In genomic region chr11:3517846-3518732, GRCm38 (mm10) we compare ENCODE assay signal across 9 mouse cellular contexts. TPM values are rescaled to one million over a fixed set of nuclear protein-coding genes. Genes with fewer than 3 reads are reported as not detected.
DNase-seq lines count a peak whose midpoint lies in the region; ATAC-seq and TF ChIP-seq lines count a peak whose summit lies in the region.
"Had no signal": no experiment of that assay in that cellular context is flagged by ENCODE, and none has a peak within 500 bp of the region (broad histone marks: within the 10 kb centered on the region; RNA-seq: fewer than 3 reads in every experiment).

No protein-coding gene starts in this region.

- peaks cover 49% of the 10 kb centered on the region for H3K4me1 ChIP-seq in heart, embryonic 10.5 days
- H3K4me1 ChIP-seq in embryonic facial prominence, embryonic 15.5 days: peaks cover 34% of the 10 kb centered on the region
- peaks cover 20% of the 10 kb centered on the region for H3K4me1 ChIP-seq in hindbrain, embryonic 16.5 days (ENCODE audit: control insufficient read depth, insufficient read depth, low read depth, low read length)
- peaks cover 10% of the 10 kb centered on the region; the same call in 1 of the 2 replicates for H3K4me1 ChIP-seq in midbrain, postnatal 0 days (ENCODE audit: insufficient read depth, low read length)

- H3K9me3 ChIP-seq in heart, embryonic 10.5 days: no peaks in the 10 kb centered on the region
- H3K9me3 ChIP-seq in embryonic facial prominence, embryonic 15.5 days (replicated peaks): no peaks in the 10 kb centered on the region
- no peaks in the 10 kb centered on the region for H3K9me3 ChIP-seq in hindbrain, embryonic 16.5 days (ENCODE audit: control insufficient read depth, low read length)
- no peaks in the 10 kb centered on the region for H3K9me3 ChIP-seq in midbrain, postnatal 0 days (ENCODE audit: low read length)

- ATAC-seq in embryonic facial prominence, embryonic 15.5 days (ENCODE audit: insufficient number of reproducible peaks, low FRiP score, low TSS enrichment, low read depth): no peak
- ATAC-seq in hindbrain, embryonic 16.5 days: no peak
- ATAC-seq in midbrain, postnatal 0 days (ENCODE audit: low FRiP score): peak; percentile 5; the same call in 1 of the 2 replicates

- H3K4me2 ChIP-seq in embryonic facial prominence, embryonic 15.5 days (replicated peaks): peak overlapping the region; percentile 72
- H3K4me2 ChIP-seq in hindbrain, embryonic 16.5 days (ENCODE audit: low read length): peak overlapping the region; percentile 69
- H3K4me2 ChIP-seq in midbrain, postnatal 0 days (ENCODE audit: low read depth, low read length, poor library complexity, severe bottlenecking): peak overlapping the region; percentile 80

- WGBS in heart, embryonic 10.5 days: 44% methylated on average over 13 of the region's 13 CpGs
- WGBS in embryonic facial prominence, embryonic 15.5 days: 51% methylated on average over 13 of the region's 13 CpGs
- WGBS in hindbrain, embryonic 16.5 days: 60% methylated on average over 13 of the region's 13 CpGs
- WGBS in midbrain, postnatal 0 days: 56% methylated on average over 13 of the region's 13 CpGs

- no peak overlapping the region for H3K9ac ChIP-seq in embryonic facial prominence, embryonic 15.5 days
- H3K9ac ChIP-seq in hindbrain, embryonic 16.5 days (ENCODE audit: low read depth, low read length): no peak overlapping the region
- H3K9ac ChIP-seq in midbrain, postnatal 0 days (replicated peaks; ENCODE audit: low read length, poor library complexity, severe bottlenecking): no peak overlapping the region

- no peak for TF ChIP-seq CTCF in midbrain, postnatal 0 days (IDR thresholded peaks at IDR 0.05)

- DNase-seq in heart, embryonic 10.5 days (ENCODE audit: low spot score): no peak
- no peak for DNase-seq in heart, adult 9 months (ENCODE audit: low spot score in 2 of 2)
- no peak for DNase-seq in midbrain, postnatal 0 days (ENCODE audit: low spot score)
- DNase-seq in spleen, adult 12 weeks (ENCODE audit: low spot score): no peak
- no peak for DNase-seq in thymus, adult 18-20 months
- DNase-seq in cerebellum, adult 18-20 months: no peak

- no peak overlapping the region for H3K27ac ChIP-seq in heart, embryonic 10.5 days
- H3K27ac ChIP-seq in embryonic facial prominence, embryonic 15.5 days (replicated peaks): no peak overlapping the region
- H3K27ac ChIP-seq in hindbrain, embryonic 16.5 days (ENCODE audit: low read depth, low read length): no peak overlapping the region
- no peak overlapping the region for H3K27ac ChIP-seq in midbrain, postnatal 0 days (ENCODE audit: low read depth, low read length)

- peak overlapping the region; percentile 55 for H3K4me3 ChIP-seq in heart, embryonic 10.5 days
- H3K4me3 ChIP-seq in embryonic facial prominence, embryonic 15.5 days (replicated peaks): peak overlapping the region; percentile 35
- H3K4me3 ChIP-seq in hindbrain, embryonic 16.5 days (ENCODE audit: low read length): peak overlapping the region; percentile 41
- H3K4me3 ChIP-seq in midbrain, postnatal 0 days (ENCODE audit: low read depth, low read length): peak overlapping the region; percentile 42

- peaks cover 33% of the 10 kb centered on the region for H3K36me3 ChIP-seq in heart, embryonic 10.5 days
- H3K36me3 ChIP-seq in embryonic facial prominence, embryonic 15.5 days: peaks cover 38% of the 10 kb centered on the region
- no peaks in the 10 kb centered on the region for H3K36me3 ChIP-seq in hindbrain, embryonic 16.5 days (ENCODE audit: control insufficient read depth, insufficient read depth, low read length)
- H3K36me3 ChIP-seq in midbrain, postnatal 0 days (ENCODE audit: insufficient read depth, low read length): no peaks in the 10 kb centered on the region

- peaks cover 18% of the 10 kb centered on the region for H3K27me3 ChIP-seq in heart, embryonic 10.5 days (ENCODE audit: insufficient read depth, poor library complexity, severe bottlenecking)
- peaks cover 10% of the 10 kb centered on the region for H3K27me3 ChIP-seq in embryonic facial prominence, embryonic 15.5 days
- H3K27me3 ChIP-seq in hindbrain, embryonic 16.5 days (replicated peaks; ENCODE audit: control insufficient read depth, insufficient read depth, low read length): no peaks in the 10 kb centered on the region; the same call in 1 of the 2 replicates
- no peaks in the 10 kb centered on the region for H3K27me3 ChIP-seq in midbrain, postnatal 0 days (ENCODE audit: insufficient read depth, low read length)

RNA-seq across cellular contexts. Expression of gene Selenom, which starts 3.6 kb away (rescaled TPM):
- polyA plus RNA-seq in heart, embryonic 10.5 days (2016; fragmentation: Nextera tagmentation; extraction: Ambion mirVana): 66.3 and 87.5 TPM in 2 replicates
- 197 and 208 TPM in 2 replicates for polyA plus RNA-seq in embryonic facial prominence, embryonic 15.5 days (2015; fragmentation: Nextera tagmentation; extraction: Ambion mirVana)
- 176 and 225 TPM in 2 replicates for polyA plus RNA-seq in hindbrain, embryonic 16.5 days (2015; fragmentation: Nextera tagmentation; extraction: Ambion mirVana)
- 244 and 290 TPM in 2 replicates for total RNA-seq in midbrain, postnatal 0 days (2014; rRNA removed)
- polyA plus RNA-seq in midbrain, postnatal 0 days (2015; fragmentation: Nextera tagmentation; extraction: Ambion mirVana): 298 and 349 TPM in 2 replicates

RNA-seq across cellular contexts. Expression of gene Inpp5j, which starts 13.5 kb away (rescaled TPM):
- 2.8 and 9.7 TPM in 2 replicates for polyA plus RNA-seq in heart, embryonic 10.5 days (2016; fragmentation: Nextera tagmentation; extraction: Ambion mirVana)
- polyA plus RNA-seq in embryonic facial prominence, embryonic 15.5 days (2015; fragmentation: Nextera tagmentation; extraction: Ambion mirVana): 1.7 and 1.9 TPM in 2 replicates
- polyA plus RNA-seq in hindbrain, embryonic 16.5 days (2015; fragmentation: Nextera tagmentation; extraction: Ambion mirVana): 12.5 and 13.9 TPM in 2 replicates
- 10.5 and 10.6 TPM in 2 replicates for total RNA-seq in midbrain, postnatal 0 days (2014; rRNA removed)
- 17.3 and 19.3 TPM in 2 replicates for polyA plus RNA-seq in midbrain, postnatal 0 days (2015; fragmentation: Nextera tagmentation; extraction: Ambion mirVana)
- total RNA-seq: hematopoietic stem cell, adult 5-6 weeks had no signal

RNA-seq across cellular contexts. Expression of gene Smtn, which starts 22.3 kb away (rescaled TPM):
- polyA plus RNA-seq in heart, embryonic 10.5 days (2016; fragmentation: Nextera tagmentation; extraction: Ambion mirVana): 69.5 and 91.2 TPM in 2 replicates
- 89.2 and 93.7 TPM in 2 replicates for polyA plus RNA-seq in embryonic facial prominence, embryonic 15.5 days (2015; fragmentation: Nextera tagmentation; extraction: Ambion mirVana)
- 15.2 and 21.8 TPM in 2 replicates for polyA plus RNA-seq in hindbrain, embryonic 16.5 days (2015; fragmentation: Nextera tagmentation; extraction: Ambion mirVana)
- total RNA-seq in midbrain, postnatal 0 days (2014; rRNA removed): 7.3 and 9.9 TPM in 2 replicates
- polyA plus RNA-seq in midbrain, postnatal 0 days (2015; fragmentation: Nextera tagmentation; extraction: Ambion mirVana): 8.0 and 8.1 TPM in 2 replicates

RNA-seq across cellular contexts. Expression of gene Pla2g3, which starts 30.0 kb away (rescaled TPM):
- polyA plus RNA-seq in heart, embryonic 10.5 days (2016; fragmentation: Nextera tagmentation; extraction: Ambion mirVana): 0.21 and 0.70 TPM in 2 replicates
- polyA plus RNA-seq in embryonic facial prominence, embryonic 15.5 days (2015; fragmentation: Nextera tagmentation; extraction: Ambion mirVana): 1.1 and 1.5 TPM in 2 replicates
- polyA plus RNA-seq in hindbrain, embryonic 16.5 days (2015; fragmentation: Nextera tagmentation; extraction: Ambion mirVana): 4.0 and 9.2 TPM in 2 replicates
- total RNA-seq in midbrain, postnatal 0 days (2014; rRNA removed): 27.4 and 33.1 TPM in 2 replicates
- 15.4 and 20.1 TPM in 2 replicates for polyA plus RNA-seq in midbrain, postnatal 0 days (2015; fragmentation: Nextera tagmentation; extraction: Ambion mirVana)
- total RNA-seq: hematopoietic stem cell, adult 5-6 weeks had no signal
